Mouse (Mus musculus) brain, adult 2 months (tissue): Measurements from ENCODE around the gene Lmo4.
A peak's percentile ranks its signal among the peaks of the same experiment; 100 is the strongest.

ENCODE experiments used
- DNase-seq: peaks from one replicate; pipeline ENCODE4 v3.0.0; 2011; ENCODE audit warnings: low read depth, low spot score

Gene Lmo4

GRCm38 (mm10) chr3:144151001-144151400, 54.0 kb downstream of the Lmo4 start:
- DNase-seq: no peak

GRCm38 (mm10) chr3:144148234-144148633, 56.8 kb downstream of the Lmo4 start:
- DNase-seq: peak; percentile 53

DNA sequence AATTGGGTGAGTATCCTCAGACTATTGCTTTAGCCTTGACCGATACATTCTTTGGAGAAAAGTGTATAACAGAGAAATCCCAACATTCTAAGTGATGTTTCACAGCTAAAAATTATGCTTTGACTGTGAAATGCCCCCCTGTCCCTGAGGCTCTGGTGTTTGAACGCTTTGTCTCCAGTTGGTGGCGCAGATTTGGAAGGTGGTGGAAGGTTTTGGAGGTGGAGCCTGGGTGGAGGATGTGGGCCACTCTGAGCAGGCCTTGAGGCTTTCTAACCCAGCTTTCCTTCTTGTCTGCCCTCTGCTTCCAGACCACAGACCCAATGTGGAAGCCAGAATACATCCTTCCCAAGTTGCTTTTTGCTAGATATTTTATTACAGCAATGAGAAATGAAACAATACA, 57.8 kb downstream of the Lmo4 start:
- no peak for DNase-seq

GRCm38 (mm10) chr3:144144066-144144465, 61.0 kb downstream of the Lmo4 start:
- no peak for DNase-seq

DNA sequence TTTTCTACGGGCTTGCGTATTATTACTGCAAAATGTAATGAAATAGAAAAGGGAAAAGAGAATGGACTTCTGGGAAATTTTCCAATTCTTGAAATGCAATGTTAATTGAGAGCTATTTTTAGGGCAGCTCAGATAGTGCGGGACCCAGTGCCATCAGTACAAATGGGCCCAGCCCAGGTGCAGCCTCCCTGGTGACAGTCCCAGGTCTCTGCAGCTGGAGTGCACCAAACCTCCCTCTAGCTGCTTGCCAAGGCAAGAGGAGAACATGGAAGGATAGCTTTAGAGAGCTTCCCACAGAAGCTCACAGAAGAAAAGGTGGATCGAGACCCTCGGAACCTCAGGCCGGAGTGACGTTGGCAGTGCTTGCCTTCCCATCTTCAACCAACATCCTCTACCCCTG, 62.1 kb downstream of the Lmo4 start:
- no peak for DNase-seq

- DNase-seq: peak; percentile 73
These were observed 63.2 kb downstream of the Lmo4 start for GRCm38 (mm10) chr3:144141786-144142185.

DNA sequence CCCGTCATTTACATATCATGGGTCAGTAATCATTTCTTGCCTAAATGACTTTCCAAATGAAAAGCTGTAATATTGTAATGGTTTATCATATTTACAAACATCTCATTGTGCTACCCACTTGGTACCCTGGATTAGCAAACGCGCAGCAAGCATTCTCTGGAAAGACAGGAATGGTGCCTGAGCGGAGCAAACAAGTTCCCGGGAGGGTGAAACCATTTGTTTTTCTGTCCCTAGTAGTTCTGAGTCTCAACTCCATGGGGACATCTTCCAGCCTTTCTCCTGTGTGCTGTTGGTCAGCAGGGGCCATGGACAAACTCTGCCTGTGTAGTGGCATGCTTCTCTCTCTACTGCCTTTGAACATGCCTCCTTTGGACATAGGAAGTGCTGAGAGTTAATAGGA, 64.2 kb downstream of the Lmo4 start:
- no peak for DNase-seq

- no peak for DNase-seq
These were observed 66.4 kb downstream of the Lmo4 start for GRCm38 (mm10) chr3:144138659-144139058.
